ENCODE assay signal across 8 mouse cellular contexts in genomic region chr12:53252572-53253422, GRCm38 (mm10). TPM values are rescaled to one million over a fixed set of nuclear protein-coding genes. Genes with fewer than 3 reads are reported as not detected.
DNase-seq lines count a peak whose midpoint lies in the region; ATAC-seq and TF ChIP-seq lines count a peak whose summit lies in the region.

No protein-coding gene starts in this region.

- H3K9ac ChIP-seq in embryonic facial prominence, embryonic 11.5 days (replicated peaks; ENCODE audit: low read length): peak overlapping the region; percentile 98
- H3K9ac ChIP-seq in limb, embryonic 11.5 days (ENCODE audit: low read length): peak overlapping the region; percentile 98

- H3ac ChIP-seq in myocyte (ENCODE audit: control insufficient read depth, insufficient read length): peak overlapping the region; percentile 59

- peaks cover 14% of the 10 kb centered on the region for H3K27me3 ChIP-seq in kidney, adult 2 months (replicated peaks; ENCODE audit: control insufficient read depth, insufficient read depth, low read length)
- peaks cover 9% of the 10 kb centered on the region for H3K27me3 ChIP-seq in embryonic facial prominence, embryonic 11.5 days (ENCODE audit: control insufficient read depth, insufficient read depth, low read length)
- peaks cover 11% of the 10 kb centered on the region for H3K27me3 ChIP-seq in limb, embryonic 11.5 days (ENCODE audit: control insufficient read depth, insufficient read depth, low read length)
- peaks cover 14% of the 10 kb centered on the region for H3K27me3 ChIP-seq in myocyte (ENCODE audit: control insufficient read depth, insufficient read depth, insufficient read length)

- intact Hi-C loops in heart, postnatal 36 days (cut with DNase I): loop anchor here (10.0 kb wide), 1 partner anchor 338 kb away; no protein-coding TSS in a partner anchor

- H3K27ac ChIP-seq in kidney, adult 2 months (ENCODE audit: insufficient read depth, low read depth, low read length): no peak overlapping the region
- peak overlapping the region; percentile 99 for H3K27ac ChIP-seq in embryonic facial prominence, embryonic 11.5 days (replicated peaks; ENCODE audit: low read depth, low read length)
- peak overlapping the region; percentile 96 for H3K27ac ChIP-seq in limb, embryonic 11.5 days (replicated peaks; ENCODE audit: low read depth, low read length)

- TF ChIP-seq CTCF in kidney, adult 2 months (conservative IDR thresholded peaks at IDR 0.05; ENCODE audit: insufficient read depth, insufficient read length, low read depth, low read length): no peak

- peak overlapping the region; percentile 47 for H3K4me3 ChIP-seq in kidney, adult 2 months (ENCODE audit: insufficient read depth, low read depth, low read length)
- peak overlapping the region; percentile 87 for H3K4me3 ChIP-seq in embryonic facial prominence, embryonic 11.5 days (ENCODE audit: low read depth, low read length)
- peak overlapping the region; percentile 66 for H3K4me3 ChIP-seq in limb, embryonic 11.5 days (ENCODE audit: low read depth, low read length)
- H3K4me3 ChIP-seq in myocyte: peak overlapping the region; percentile 26

- no peaks in the 10 kb centered on the region for H3K36me3 ChIP-seq in kidney, adult 2 months (ENCODE audit: control insufficient read depth, insufficient read depth, low read length)
- H3K36me3 ChIP-seq in embryonic facial prominence, embryonic 11.5 days (replicated peaks; ENCODE audit: control insufficient read depth, insufficient read depth, low read depth, low read length): no peaks in the 10 kb centered on the region
- no peaks in the 10 kb centered on the region for H3K36me3 ChIP-seq in limb, embryonic 11.5 days (ENCODE audit: control insufficient read depth, insufficient read depth, low read length)
- H3K36me3 ChIP-seq in myocyte (ENCODE audit: control insufficient read depth, insufficient read depth): no peaks in the 10 kb centered on the region

- TF ChIP-seq POLR2A in kidney, adult 2 months (IDR thresholded peaks at IDR 0.05; ENCODE audit: low read depth, low read length): no peak
- TF ChIP-seq POLR2A in myocyte (IDR thresholded peaks at IDR 0.05; ENCODE audit: insufficient read length, low read depth): peak; percentile 17

- no peaks in the 10 kb centered on the region for H3K9me3 ChIP-seq in embryonic facial prominence, embryonic 11.5 days (replicated peaks; ENCODE audit: control insufficient read depth, low read length)
- no peaks in the 10 kb centered on the region for H3K9me3 ChIP-seq in limb, embryonic 11.5 days (ENCODE audit: control insufficient read depth, low read length)

- no peaks in the 10 kb centered on the region for H3K4me1 ChIP-seq in kidney, adult 2 months (ENCODE audit: control insufficient read depth, insufficient read depth, low read length)
- H3K4me1 ChIP-seq in embryonic facial prominence, embryonic 11.5 days (ENCODE audit: control insufficient read depth, insufficient read depth, low read length): no peaks in the 10 kb centered on the region; the same call in 1 of the 2 replicates
- H3K4me1 ChIP-seq in limb, embryonic 11.5 days (ENCODE audit: control insufficient read depth, insufficient read depth, low read length): peaks cover 13% of the 10 kb centered on the region

- H3K4me2 ChIP-seq in embryonic facial prominence, embryonic 11.5 days (ENCODE audit: low read depth, low read length): peak overlapping the region; percentile 87
- peak overlapping the region; percentile 92 for H3K4me2 ChIP-seq in limb, embryonic 11.5 days (ENCODE audit: low read depth, severe bottlenecking)
- H3K4me2 ChIP-seq in myocyte (ENCODE audit: low read depth): peak overlapping the region; percentile 79

- WGBS in kidney, adult 2 months: 1% methylated on average over 111 of the region's 115 CpGs
- WGBS in embryonic facial prominence, embryonic 11.5 days: under 1% methylated on average over 80 of the region's 115 CpGs
- under 1% methylated on average over 92 of the region's 115 CpGs for WGBS in limb, embryonic 11.5 days

- DNase-seq in kidney, adult 2 months: peak; percentile 35
- DNase-seq in kidney, adult 8-10 months: no peak
- peak; percentile 43 for DNase-seq in ZHBTc4 (ENCODE audit: low read depth, low spot score)
- DNase-seq in embryonic facial prominence, embryonic 11.5 days (ENCODE audit: low spot score): peak; percentile 70
- DNase-seq in heart, postnatal 36 days: peak; percentile 30 to 46
- peak; percentile 72 for DNase-seq in limb, embryonic 11.5 days (ENCODE audit: low spot score)
- DNase-seq in urinary bladder, adult 2 months (ENCODE audit: low spot score): no peak

- no peak for ATAC-seq in embryonic facial prominence, embryonic 11.5 days (replicated peaks; ENCODE audit: insufficient number of reproducible peaks, low FRiP score, low TSS enrichment, low read depth)
- ATAC-seq in limb, embryonic 11.5 days (ENCODE audit: insufficient number of reproducible peaks, low FRiP score, low TSS enrichment, low read depth): peak; percentile 7; the same call in 1 of the 2 replicates

- H3K79me2 ChIP-seq in myocyte (ENCODE audit: control insufficient read depth, insufficient read depth): no peaks in the 10 kb centered on the region

TF ChIP-seq in myocyte, 11 proteins besides CTCF, POLR2A, EP300 and RAD21:
- TF ChIP-seq POLR2AphosphoS2 (IDR thresholded peaks at IDR 0.05; ENCODE audit: insufficient read length, low read depth): no peak
- TF ChIP-seq TCF12 (IDR thresholded peaks at IDR 0.05; ENCODE audit: insufficient read depth, poor library complexity, severe bottlenecking): no peak
- peak in 1 of 3 experiments; percentile 10 for TF ChIP-seq MYOG (IDR thresholded peaks at IDR 0.05; ENCODE audit: control insufficient read depth in 1 of 3, insufficient read depth in 1 of 3, insufficient read length in 2 of 3, low read depth in 2 of 3)

RNA-seq across cellular contexts. Expression of gene Npas3, which starts 4.3 kb away (rescaled TPM):
- polyA plus RNA-seq in kidney, adult 2 months (2012; rRNA removed): 0.11 and 0.14 TPM in 2 replicates
- 4.5 and 5.0 TPM in 2 replicates for polyA plus RNA-seq in embryonic facial prominence, embryonic 11.5 days (2014; fragmentation: Nextera tagmentation; extraction: Ambion mirVana)
- total RNA-seq in heart, postnatal 36 days (2021): under 1 TPM; 0.79 to 0.83 TPM
- 1.8 and 2.3 TPM in 2 replicates for polyA plus RNA-seq in limb, embryonic 11.5 days (2014; fragmentation: Nextera tagmentation; extraction: Ambion mirVana)
- polyA plus RNA-seq in myocyte (2012; fragmentation: generic; extraction: Trizol): 0.18 TPM
- polyA plus RNA-seq in urinary bladder, adult 2 months (2012; rRNA removed): 0.11 and 0.19 TPM in 2 replicates

Comparison
In these comparisons a context has a peak if more than half of its experiments do, and no peak if none do; other contexts are left out.
1. DNase-seq: peak in kidney, adult 2 months (single experiment), ZHBTc4 (single experiment), embryonic facial prominence, embryonic 11.5 days (single experiment), heart, postnatal 36 days (2 of 2) and limb, embryonic 11.5 days (single experiment); none in kidney, adult 8-10 months (0 of 2) and urinary bladder, adult 2 months (single experiment).
2. H3K4me3 ChIP-seq: peak in every context shown above with its lines; median percentile 87 in embryonic facial prominence, embryonic 11.5 days; 66 in limb, embryonic 11.5 days; 47 in kidney, adult 2 months; 26 in myocyte.
3. Peak in every context shown above with its lines, with median percentiles within 50 percentile points of each other: H3K4me2 ChIP-seq.